Mouse (Mus musculus): ENCODE results near the gene Setd4. TPM values are rescaled to one million over a fixed set of nuclear protein-coding genes. Genes with fewer than 3 reads are reported as not detected.

Gene Setd4
- polyA plus RNA-seq, 3 experiments from 2014 or later: 17.7 to 40.4 (median 40.3) TPM

DNA sequence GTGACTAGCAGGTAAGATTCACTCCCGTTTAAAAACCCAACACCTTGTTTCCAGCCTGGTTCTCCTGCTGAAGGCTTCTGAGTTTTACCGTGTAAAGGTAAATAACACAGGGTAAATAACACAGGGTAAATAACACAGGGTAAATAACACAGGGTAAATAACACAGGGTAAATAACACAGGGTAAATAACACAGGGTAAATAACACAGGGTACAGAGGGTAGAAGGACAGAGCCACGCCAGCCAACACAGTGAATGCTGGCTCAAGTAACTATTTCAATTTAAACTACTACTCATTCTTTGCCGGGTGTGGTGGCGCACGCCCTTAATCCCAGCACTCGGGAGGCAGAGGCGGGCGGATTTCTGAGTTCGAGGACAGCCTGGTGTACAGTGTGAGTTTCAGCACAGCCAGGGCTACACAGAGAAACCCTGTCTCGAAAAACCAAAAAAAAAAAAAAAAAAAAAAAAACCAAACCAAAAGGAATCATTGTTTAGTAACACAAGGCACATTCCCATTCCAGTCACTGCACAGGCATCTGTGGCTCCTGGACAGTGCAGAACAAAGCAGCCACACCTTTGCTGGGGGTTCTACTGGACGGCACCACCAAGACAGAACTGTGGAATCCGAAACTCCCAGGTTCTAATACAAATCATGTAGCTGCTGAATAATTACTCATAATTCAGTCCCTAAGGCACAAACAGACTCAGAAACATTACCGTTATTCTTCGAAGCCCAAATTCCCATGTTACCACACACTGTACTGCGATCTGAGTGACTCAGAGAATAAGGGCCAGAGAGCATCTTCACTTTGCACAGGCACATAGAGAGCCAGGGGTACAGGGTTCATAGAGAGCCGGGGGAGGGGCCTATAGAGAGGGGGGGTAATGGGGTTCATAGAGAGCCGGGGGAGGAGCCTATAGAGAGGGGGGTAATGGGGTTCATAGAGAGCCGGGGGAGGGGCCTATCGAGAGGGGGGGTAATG lies 12.1 kb downstream of the Setd4 start:
- ATAC-seq: no peak

DNA sequence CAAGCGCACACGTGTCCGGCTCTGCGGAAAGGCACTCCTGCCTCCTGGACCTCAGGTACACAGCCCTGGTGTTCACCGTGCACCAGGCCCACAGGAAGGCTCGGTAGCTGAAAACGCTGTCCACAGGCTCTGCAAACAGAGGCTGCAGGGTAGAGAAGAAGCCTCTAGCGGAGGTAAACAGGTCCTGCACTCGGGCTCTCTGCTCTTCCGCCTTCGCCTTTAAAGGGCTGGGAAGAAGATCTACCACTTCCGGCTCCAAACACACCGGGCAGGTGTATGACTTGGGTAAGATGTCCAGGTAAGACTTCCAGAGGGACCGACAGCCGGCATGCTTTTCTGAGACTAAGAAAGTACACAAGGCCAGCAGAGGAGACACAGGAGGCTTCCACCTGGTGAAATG lies 12.9 kb downstream of the Setd4 start:
- no peak for ATAC-seq

DNA sequence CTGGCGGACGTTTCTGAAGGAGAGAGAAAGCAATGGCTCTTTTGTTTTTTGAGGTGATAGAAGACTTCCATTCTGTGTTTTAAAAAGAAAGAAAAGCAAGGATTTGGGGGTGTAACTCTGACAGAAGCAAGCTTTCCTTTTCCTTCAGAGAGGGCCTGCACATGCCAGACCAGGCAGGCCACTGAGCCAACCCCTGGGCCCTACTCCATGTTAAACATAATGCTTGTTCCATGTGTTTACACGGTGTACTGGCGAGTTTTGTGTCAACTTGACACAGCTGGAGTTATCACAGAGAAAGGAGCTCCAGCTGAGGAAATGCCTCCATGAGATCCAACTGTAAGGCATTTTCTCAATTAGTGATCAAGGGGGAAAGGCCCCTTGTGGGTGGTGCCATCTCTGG lies 15.6 kb downstream of the Setd4 start:
- no peak for ATAC-seq

DNA sequence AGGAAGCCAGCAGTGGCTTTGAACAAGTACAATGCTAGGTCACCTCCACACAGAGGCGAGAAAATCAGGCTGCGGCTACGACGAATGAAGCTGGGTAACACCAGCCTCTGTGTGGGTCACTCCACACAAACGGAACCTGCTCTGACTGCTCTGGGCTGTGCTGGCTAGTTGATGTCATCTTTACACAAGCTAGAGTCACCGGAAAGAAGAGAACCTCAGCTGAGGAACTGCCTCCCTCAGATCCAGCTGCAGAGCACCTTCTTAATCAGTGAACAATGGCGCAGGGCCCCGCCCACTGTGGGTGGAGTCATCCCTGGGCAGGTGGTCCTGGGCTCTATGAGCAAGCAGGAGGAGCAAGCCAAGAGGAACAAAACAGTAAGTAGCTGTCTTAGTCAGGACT lies 17.5 kb downstream of the Setd4 start:
- peak; percentile 77 for ATAC-seq

DNA sequence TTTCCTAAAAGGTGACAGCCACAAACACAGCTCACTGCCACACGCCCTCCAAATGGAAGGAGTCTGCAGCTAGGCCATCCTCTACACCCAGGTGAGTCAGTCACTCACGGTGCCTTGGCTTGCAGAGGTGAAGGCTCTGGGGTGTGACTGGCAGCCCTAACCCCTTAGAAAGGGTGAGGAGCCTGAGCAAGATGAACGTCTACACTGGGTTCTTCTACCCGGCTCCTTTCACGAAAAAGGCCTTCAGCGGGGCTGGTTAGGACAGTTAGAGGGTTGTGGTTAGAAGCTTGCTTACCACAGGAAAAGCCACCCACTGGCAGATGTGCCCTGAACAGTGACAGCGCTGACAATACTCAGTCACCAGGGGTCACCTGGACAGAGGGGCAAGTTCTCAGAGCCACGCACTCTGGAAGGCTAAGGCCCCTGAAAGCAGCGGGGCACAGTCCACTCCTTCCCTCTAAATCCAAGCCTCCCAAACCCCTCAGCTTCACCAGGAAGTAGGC lies 18.1 kb downstream of the Setd4 start:
- ATAC-seq: peak; percentile 62

DNA sequence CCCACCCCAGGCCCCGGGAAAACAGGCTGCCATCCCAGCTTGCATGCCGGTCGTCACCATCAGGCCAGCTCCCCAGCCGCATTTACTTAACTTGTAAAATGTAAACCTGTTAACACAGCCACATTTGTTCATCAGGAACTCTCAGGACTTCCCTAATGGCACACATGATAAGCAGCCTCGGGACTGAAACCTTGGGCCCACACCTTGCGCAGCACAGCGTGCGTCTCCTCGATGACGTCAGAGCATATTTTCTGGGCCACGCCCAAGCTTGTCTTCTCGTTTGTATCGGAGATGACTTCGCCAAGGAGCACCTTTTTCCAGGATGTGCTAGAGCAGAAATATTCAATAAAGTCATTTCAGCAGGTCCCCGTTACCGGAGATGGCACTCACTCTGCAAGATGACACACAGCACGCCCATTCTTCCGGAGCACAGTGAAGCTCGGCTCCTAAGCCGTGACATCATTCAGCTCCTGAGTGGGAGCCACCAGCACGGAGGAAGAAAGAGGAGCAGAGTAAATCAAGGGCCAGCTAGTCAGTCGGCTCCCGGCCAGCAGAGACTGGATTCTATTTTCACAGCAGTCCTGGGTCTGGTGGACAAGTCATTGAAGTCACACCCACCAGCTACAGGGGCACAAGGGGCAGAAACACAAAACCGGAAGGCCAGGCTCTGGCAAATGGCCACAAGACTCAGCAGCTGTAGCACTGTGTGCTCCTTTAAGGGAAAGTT lies 18.7 kb downstream of the Setd4 start:
- ATAC-seq: peak; percentile 24

DNA sequence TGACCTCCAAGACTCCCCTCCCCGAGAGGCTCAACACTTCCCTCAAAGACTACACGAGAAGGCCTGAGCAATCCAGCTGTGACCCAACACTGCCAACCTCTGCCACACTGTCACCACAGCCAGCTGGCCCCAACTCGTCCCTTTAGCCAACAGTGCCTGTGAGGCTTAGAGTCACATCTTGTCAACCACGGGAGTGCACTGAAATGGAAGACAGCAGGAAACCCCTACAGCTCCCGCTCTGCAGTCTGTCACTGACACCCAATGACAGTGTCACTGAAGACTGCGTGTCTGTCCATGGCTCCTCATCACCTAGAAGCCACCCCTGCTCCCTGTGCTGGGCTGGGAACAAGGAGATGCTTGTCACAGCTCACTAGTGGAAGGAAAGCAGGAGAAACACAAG lies 22.7 kb downstream of the Setd4 start:
- no peak for ATAC-seq

DNA sequence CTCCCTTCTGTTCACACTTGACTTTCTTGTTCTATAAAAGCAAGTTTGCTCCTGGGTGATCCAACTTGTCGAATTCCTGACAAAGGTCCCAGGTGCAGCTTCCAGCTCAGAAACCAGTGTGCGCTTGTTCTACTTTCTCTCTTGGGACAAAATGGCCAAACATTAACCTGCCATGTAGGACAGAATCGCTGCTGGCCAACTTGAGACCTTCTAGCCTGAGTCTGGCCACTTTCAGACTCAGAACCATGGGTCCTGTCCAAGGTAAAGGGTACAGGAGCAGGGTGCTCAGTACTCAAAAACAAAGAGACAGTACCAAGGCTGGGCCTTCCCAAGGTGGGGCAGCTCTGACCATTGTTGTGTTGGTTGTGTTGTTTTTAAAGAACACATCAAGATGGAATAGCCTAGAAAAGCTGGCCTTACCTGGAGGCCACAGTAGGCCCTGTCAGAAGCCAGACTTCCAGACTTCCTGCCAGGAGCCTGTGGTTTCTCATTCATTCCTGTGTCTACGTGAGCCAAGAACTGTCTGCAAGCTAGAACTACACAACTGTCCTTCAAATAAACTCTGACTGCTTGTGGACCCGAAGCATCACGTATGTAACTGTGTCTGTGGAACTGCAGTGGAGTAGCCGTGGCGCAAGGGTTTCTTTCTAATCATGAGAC lies 25.4 kb downstream of the Setd4 start:
- no peak for ATAC-seq

DNA sequence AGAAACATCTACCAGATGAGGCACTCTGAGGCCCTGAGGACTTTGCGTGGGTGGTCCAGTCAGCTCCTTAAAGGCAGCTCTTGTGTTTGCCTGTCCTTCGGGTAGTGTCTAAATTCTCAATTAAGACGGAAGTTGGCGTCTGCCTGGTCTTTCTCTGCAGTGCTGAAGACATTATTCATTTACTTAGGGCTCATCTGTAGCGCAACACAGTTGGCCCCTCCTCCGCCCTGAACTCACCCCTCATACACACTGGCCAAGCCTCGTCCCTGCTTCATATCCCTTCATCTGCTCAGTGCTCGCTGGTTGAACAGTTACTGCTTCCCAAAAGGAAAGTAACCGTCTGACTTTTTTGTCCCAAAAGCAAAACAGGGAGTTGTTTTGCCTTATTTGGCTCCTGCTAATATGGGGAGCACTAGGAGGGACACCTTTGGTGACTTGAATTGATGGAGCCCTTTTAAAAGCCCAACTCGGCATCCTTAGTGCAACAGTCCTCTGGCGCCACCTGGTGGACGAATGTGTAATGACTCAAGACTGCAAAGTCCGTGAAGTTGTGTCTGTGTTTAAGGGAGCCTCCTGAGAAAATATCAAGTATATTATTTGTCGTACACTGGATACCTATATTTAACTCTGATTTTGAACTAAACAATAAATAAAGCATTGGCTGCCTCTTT lies 27.3 kb downstream of the Setd4 start:
- no peak for ATAC-seq

DNA sequence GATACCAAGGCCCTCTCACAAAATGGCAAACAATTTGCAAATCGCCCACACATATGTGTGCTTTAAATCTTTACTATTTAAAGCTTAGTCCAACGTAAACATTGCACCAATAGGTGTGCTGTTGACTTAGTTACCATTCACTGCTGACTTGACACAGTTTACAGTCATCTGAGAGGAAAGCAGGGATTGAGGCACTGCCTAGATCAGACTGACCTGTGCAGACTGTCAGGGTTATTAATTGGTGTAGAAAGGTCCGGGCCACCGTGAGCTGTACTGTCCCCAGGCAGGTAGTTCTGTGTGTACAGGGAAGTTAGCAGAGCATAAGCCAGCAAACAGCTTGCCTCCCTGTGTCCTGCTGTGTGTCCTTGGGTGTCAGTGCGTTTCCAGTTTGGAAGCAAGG lies 28.3 kb downstream of the Setd4 start:
- no peak for ATAC-seq

DNA sequence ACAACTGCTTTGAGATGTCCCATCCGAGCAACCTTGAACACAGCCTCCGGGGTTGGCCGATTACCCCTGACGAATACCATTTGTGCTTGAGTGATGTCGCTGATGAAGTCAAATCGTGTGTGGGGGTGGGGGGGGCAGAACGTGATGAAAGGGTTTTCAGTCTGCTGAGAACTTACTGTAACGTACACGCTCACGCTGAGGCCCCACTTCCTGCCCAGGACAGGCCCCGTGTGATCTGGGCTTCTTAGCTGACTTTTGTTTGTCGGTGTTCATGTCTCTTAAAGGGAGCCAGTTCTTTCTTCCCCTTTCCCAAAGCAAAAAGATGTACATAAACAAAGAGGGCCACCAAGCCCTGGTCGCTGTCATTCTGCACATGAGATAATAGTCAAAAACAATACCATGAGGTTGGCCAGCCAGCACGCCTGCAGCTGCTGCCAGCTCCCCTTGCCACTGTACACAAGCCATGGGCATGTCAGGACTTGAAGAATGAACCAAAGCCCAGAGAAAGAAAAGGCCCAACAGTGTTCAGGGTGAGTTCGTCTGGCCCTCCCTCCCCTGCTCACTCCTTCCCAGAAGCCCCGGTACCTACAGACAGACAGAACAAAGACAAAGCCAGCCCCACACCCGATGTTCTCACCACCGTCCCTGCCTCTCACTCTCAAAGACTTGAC lies 29.2 kb downstream of the Setd4 start:
- peak; percentile 87 for ATAC-seq

DNA sequence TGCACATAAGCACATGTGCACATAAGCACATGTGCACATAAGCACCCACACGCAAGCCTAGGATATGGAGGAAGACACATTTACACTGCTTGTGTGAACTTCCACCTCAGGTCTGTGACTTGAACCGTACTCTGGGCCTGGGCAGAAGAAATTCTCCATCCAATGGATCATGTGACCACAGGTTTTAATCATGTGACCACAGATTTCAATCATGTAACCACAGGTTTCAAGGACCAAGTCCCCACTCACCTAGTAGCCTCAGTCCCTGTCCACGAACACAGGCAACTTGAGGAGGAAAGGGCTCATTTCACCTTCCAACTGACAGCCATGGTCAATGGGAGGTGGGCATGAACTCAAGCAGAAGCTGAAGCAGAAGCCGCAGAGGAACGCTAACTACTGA lies 30.4 kb downstream of the Setd4 start:
- no peak for ATAC-seq

DNA sequence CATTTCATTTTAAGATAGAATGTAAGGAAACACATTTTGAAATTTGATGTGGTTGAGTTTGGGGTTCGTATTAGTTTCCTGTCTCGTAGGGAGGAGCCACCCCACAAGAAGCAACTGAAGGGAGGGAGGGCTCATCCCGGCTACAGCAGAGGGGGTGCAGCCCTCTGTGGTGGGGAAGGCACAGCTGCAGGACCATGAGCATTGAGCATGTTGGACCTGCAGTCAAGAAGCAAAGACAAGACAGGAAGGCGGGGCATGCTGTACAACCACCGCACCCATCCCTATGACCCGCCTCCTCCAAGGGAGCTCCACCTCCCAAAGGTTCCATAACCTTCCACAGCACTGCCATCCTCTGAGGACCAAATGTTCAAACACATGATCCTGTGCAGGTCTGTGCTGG lies 31.5 kb downstream of the Setd4 start:
- ATAC-seq: peak; percentile 55

DNA sequence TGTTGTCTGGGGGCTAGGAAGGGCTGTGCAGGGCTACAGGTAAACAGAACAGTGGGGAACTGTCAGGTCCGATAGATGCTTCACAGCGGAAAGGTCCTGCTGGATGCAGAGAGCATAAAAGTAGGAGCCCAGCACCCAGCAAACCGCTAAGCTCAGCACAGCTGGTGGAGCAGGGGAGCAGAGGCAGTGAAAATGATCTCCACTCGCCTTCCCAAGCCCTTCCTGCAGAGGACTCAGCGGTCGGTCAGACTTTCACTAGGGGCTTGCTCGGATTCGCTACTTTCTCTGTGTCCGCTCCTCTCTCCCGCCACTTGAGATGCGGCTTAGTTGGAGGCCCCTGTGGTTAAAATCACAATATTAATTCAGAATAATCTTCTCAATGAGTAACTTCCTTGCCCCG lies 45.4 kb downstream of the Setd4 start:
- no peak for ATAC-seq

DNA sequence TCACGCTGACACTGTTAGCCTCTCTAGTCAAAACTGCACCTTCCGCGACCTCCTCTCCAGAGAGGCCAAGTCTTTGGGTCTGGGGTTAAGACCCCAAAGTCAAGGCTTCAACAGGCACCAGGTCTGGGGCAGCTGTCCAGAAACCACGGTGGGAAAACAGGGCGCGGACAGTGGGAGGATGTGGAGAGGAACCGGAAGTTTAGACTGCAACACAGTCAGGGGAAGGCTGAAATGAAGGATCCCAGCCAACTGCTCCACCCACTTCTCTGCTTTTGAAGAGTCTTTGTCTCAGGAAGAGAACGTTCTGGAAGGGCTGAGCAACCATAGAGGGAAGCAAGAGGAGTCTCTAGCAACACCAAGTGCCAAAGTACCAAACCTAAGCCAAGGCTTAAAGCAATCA lies 46.2 kb downstream of the Setd4 start:
- ATAC-seq: no peak

DNA sequence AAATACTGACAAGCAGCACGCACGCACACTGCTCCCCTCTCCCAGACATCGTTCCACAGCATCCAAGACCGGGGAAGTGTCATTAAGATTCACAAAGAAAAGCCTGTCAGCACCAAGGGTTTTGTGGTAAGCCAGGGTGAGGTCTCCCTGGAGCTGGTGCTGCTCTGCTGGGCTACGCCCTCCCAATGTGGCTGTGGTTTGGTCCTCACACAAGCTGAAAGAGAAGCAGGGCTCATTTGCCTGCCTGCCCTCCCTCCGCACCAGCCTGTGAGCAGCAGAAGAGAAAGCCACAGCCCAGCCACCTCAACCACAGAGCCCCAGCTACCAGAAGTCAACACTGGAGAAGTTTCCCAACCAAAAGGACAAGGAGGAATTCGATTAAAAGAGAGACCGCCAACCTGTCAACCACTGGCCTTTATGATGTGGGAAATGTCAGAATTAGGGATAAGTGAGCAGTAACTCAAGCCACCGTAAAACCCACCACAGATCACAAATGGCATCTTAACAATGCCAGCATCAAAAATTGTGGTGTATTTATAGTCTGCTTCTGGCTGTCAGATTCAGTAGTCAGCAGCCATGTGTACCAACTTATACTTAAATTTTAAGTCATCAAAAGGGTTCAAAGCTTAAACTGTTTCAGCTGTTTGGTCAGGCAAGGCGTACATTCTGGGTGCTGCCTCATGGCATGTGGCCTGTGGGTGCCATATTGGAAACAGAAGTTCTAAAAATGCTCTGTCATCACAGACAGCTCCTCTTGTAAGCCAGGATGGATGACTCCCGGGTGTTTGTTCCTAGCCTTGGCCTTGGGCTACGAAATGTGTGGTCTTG lies 51.0 kb downstream of the Setd4 start:
- peak; percentile 88 for ATAC-seq

DNA sequence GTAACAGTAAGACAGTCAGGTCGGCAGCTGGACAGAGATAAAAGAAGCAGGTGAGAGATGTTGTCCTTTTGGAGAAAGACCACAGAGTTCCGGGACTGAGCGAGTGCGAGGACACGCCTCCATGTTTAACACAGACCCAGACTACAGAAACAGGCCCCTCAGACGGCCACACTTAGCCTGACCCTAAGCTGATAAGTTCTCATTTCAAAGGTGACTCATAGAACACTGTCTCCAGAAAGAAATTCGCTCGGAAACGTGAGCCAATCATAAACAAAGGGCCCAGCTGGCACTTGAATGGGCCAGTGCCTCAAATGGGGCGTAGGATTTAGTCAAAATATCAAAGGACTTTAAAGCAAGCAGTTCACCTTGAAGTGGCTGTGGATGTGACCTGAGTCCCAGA lies 54.6 kb downstream of the Setd4 start:
- ATAC-seq: no peak

DNA sequence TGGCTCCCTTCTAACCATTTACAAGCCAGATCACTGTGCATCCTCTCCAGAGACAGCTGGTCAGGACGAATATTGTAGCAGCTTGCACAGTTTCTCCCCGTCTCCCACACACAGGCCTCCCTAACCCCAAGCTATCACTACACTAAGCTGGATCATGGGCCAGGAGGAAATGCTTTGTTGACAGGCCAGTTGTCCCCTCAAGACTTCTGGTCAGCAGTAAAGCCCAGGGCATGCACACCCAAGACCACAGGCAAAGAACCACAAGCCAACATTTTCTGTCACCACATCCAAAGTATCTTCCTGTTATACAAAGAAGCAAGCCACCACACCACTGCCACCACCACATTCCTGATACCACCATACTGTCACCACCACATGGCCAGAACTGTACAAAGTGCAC lies 55.8 kb downstream of the Setd4 start:
- ATAC-seq: no peak

DNA sequence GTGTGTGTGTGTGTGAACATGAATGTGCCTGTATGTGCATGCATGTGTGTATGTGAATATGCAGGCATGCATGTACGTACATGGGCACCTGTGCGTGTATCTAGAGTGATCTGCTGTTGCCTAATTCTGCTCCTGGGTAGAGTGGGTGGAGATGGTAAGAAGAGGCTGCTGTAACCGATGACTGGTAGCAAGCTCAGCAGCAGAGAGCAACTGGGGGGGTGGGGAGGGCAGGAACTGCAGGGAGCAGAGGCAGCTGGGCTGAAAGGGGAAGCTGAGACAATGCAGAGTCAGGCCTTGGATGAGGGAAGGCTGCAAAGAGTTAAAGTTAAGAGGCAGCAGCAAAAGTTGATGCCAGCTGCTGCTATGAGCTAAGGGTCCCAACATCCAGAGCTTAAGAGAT lies 56.7 kb downstream of the Setd4 start:
- no peak for ATAC-seq

DNA sequence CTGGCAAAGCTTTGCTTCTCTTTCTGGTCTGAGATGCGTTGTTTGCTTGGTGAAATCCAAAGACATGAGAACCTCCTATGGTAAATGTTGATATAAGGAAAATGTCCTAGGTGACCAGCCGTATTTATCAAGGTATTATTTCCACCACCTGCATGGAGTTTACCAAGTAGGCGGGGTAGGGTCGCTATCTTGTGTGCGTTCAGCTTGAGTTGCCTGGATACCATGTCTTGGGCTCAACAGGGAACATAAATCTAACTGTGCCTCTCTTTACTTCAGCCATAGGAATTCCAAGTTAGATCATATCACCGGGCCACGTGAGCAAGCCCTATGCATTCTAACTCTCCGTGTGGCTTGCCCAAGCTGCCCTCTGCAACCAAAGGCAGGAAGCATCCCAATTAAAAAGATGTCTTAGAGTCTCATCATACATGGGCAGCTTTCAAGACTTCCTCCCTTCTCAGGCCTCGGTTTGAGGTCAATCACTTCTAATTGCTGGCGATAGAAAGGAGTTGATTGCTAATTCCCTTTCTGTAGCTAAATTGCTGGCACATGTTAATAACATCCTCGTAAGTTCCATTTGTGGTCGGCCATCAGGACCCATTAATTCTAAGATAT lies 57.4 kb downstream of the Setd4 start:
- ATAC-seq: no peak

DNA sequence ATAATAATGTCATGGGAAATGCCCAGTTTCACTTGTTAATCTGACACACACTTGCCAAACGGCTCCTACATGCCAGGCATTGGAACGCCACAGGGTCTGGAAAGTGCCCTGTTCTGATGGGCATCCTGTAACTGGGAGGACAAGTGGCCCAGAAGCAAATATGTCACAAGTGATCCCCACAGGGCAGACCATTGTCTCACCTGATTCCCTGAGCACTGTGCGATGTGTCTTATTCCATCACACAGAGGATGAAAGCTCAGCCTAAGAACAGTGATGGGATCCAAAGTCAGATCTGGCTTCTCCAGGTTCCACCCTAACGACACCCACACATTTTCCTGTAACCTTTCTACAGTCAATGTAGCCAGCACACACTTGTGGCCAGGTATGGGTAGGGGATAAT lies 58.9 kb downstream of the Setd4 start:
- no peak for ATAC-seq
